Comparison of ENCODE assay signal across 24 mouse cellular contexts in the genomic region with DNA sequence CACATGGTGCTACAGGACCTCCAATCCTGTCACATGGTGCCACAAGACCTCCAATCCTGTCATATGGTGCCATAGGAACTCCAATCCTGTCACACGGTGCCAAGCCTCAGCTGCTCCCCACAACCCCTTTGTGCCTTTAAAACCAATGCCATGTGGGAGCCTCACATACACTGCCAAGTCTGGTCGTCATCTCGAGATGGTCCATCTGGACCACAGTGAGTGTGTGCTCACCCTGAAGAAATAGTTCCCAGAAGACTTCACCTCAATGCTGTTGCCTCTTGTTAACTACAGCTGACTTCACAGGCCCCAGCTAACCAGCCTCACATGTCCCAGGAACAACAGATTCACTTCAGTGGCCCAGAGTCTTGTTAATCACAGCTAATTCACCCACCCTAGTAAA.
"Had no signal": no experiment of that assay in that cellular context is flagged by ENCODE, and none has a peak within 500 bp of the region (broad histone marks: within the 10 kb centered on the region; RNA-seq: fewer than 3 reads in every experiment).

No protein-coding gene starts in this region.

- H3K4me3 ChIP-seq: heart, adult 2 months; heart, embryonic 12.5 days; hindbrain, embryonic 10.5 days; hindbrain, embryonic 12.5 days; intestine, embryonic 15.5 days; layer of hippocampus, adult 2 months; left cerebral cortex, adult 2 months; limb, embryonic 10.5 days; limb, embryonic 12.5 days; liver, embryonic 13.5 days had no signal

- H3K4me1 ChIP-seq: heart, embryonic 12.5 days; hindbrain, embryonic 10.5 days; hindbrain, embryonic 12.5 days; intestine, embryonic 15.5 days; limb, embryonic 10.5 days had no signal

- ATAC-seq: inflammation-experienced regulatory T-cells, adult 6 months; intestine, embryonic 15.5 days; intestine, postnatal 0 days had no signal

- H3K4me2 ChIP-seq: heart, embryonic 12.5 days; hindbrain, embryonic 12.5 days; hindbrain, embryonic 14.5 days; intestine, embryonic 15.5 days; limb, embryonic 12.5 days; liver, embryonic 11.5 days; liver, embryonic 13.5 days had no signal

- H3K9ac ChIP-seq: heart, embryonic 12.5 days; hindbrain, embryonic 12.5 days; hindbrain, embryonic 14.5 days; intestine, embryonic 15.5 days; limb, embryonic 12.5 days; liver, embryonic 13.5 days had no signal

- H3K27ac ChIP-seq: heart, adult 2 months; hindbrain, embryonic 10.5 days; hindbrain, embryonic 12.5 days; hindbrain, embryonic 14.5 days; intestine, embryonic 15.5 days; kidney, postnatal 0 days; layer of hippocampus, adult 2 months; left cerebral cortex, adult 2 months; limb, embryonic 10.5 days; limb, embryonic 12.5 days; liver, embryonic 13.5 days had no signal

- H3K27me3 ChIP-seq: heart, embryonic 12.5 days; hindbrain, embryonic 12.5 days; intestine, embryonic 15.5 days; limb, embryonic 12.5 days; liver, embryonic 13.5 days had no signal

- H3K36me3 ChIP-seq: heart, embryonic 12.5 days; hindbrain, embryonic 10.5 days; hindbrain, embryonic 12.5 days; intestine, embryonic 15.5 days; limb, embryonic 10.5 days; limb, embryonic 12.5 days; liver, embryonic 13.5 days had no signal

- DNase-seq: gastrocnemius, postnatal 14 days; gastrocnemius, postnatal 36 days; heart, adult 2 months; heart, postnatal 10 days; heart, postnatal 4 days; kidney, adult 18-20 months; kidney, adult 8-10 months; kidney, postnatal 25 days; kidney, postnatal 4 days; liver; liver, embryonic 13.5 days had no signal

- H3K9me3 ChIP-seq: hindbrain, embryonic 12.5 days; intestine, embryonic 15.5 days; limb, embryonic 10.5 days; limb, embryonic 12.5 days; liver, embryonic 13.5 days had no signal
